Mouse (Mus musculus): ENCODE data around the gene Itpkb. TPM values are rescaled to one million over a fixed set of nuclear protein-coding genes. Genes with fewer than 3 reads are reported as not detected.

Gene Itpkb
- polyA plus RNA-seq, 1 experiment from 2014 or later, result 2.3 TPM

DNA sequence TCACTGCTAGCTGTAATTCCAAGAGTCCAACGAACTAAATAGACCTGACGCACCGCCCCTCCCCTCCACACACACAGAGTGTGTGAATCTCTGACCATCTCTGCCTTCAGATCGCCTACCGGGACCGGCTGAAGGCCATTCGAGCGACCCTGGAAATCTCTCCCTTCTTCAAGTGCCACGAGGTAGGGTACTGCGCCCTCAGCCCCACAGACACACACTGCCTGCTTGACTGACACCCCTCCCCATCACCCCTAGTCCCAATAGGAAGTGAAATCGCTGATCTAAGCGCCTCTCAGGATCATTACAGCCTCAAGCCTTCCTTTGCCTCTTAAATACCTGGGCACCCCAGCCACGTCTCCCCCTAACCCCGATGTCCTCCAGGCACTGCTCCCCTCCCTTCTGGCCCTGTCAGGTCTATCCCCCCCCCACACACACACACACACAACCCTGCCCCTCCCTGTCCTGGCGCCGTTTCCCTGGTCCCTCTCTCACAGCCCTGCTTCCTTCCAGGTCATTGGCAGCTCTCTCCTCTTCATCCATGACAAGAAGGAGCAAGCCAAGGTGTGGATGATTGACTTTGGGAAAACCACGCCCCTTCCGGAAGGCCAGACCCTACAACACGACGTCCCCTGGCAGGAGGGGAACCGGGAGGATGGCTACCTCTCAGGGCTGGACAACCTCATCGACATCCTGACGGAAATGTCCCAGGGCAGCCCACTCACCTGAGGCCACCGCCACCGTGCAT, 91.1 kb downstream of the Itpkb start:
- Histone ChIP-seq H3K27ac (no peak overlapping the region), H3K4me3 (no peak overlapping the region), H3K9ac (no peak overlapping the region), H3K4me1 (peaks cover 19% of the 10 kb centered on the region), H3K9me3 (replicated peaks) (no peaks in the 10 kb centered on the region), H3K27me3 (no peaks in the 10 kb centered on the region), H3K4me2 (peak overlapping the region; percentile 15; the same call in 1 of the 2 replicates), H3K36me3 (ENCODE audit: poor library complexity, severe bottlenecking) (no peaks in the 10 kb centered on the region)
- ATAC-seq, result peak; percentile 25
- WGBS, result 55% methylated on average over 25 of the region's 25 CpGs

DNA sequence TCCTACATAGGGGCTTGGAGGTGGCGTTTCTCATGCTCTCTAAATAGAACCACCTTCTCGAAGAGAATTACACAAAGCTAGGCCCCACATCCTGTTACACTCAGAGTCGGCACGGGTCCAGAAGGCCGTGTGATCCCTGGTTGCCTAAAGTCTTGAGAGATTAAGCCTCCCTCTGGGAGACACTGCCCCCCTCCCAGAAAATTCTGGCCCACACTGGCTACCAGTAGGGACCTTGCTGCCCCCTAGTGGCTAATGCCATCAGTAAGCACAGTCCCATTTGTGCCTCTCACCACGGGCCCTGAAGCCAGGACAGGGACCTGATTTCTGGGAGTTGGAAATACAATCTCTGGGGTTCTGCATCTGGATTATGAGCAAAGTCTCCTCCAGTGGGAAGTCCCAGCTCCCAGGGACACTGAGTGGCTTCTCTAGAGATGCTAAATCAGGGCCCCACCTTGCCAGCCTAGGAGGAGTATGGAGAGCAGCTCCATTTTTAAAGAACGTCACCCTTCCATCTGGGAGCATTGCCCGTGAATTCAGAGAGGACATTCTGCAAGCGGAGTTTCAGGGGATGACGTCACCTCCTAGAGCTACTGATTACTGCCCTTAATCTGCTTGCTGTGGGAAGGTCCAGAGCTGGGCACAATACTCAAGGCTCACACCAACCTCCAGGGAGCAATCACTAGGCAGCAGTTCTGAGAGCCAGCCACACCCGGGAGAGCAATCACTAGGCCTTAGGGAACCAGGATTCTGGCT, 92.0 kb downstream of the Itpkb start:
- ATAC-seq, result peak; percentile 50; the same call in 1 of the 2 replicates
- Histone ChIP-seq H3K36me3 (ENCODE audit: poor library complexity, severe bottlenecking) (no peaks in the 10 kb centered on the region), H3K4me1 (peaks cover 19% of the 10 kb centered on the region), H3K27me3 (no peaks in the 10 kb centered on the region), H3K9me3 (replicated peaks) (no peaks in the 10 kb centered on the region), H3K9ac (no peak overlapping the region), H3K4me2 (peak overlapping the region; percentile 15; the same call in 1 of the 2 replicates), H3K27ac (no peak overlapping the region), H3K4me3 (no peak overlapping the region)
- 15% methylated on average over 11 of the region's 11 CpGs for WGBS

DNA sequence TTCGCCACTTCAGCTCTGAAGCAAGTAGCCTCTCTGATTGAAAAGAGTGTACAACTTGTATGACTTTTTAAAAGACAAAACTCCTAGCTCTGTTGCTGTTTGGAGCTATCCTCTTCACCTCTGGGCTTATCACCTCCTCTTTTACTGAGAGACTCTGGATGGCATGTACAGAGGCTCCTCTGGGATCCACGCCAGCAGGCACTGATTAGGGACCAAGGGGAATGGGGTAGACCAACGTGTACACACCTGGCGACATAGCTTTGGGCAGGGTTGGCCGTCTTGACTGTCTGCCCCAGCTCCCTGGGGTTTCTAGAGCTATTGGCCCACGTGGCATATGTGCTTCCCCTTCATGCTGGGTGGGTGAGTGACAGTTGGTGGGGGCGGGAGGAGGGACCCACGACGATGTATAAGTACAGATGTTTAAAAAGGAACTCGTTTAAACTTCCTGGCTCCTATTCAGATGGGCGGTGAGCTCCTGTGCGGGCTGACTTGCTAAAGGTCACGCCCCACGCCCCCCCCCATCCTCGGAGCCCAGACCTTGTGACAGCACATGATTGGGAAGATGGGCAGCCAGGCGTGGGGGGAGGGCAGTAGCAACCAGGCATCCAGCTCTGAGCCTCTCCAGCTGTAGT, 92.8 kb downstream of the Itpkb start:
- no peak overlapping the region for H3K27ac ChIP-seq
- no peak overlapping the region for H3K9ac ChIP-seq
- no peak overlapping the region for H3K4me3 ChIP-seq
- peaks cover 22% of the 10 kb centered on the region for H3K4me1 ChIP-seq
- 54% methylated on average over 16 of the region's 16 CpGs for WGBS
- no peaks in the 10 kb centered on the region for H3K27me3 ChIP-seq
- no peaks in the 10 kb centered on the region for H3K9me3 ChIP-seq (replicated peaks)
- ATAC-seq, result no peak
- H3K36me3 ChIP-seq (ENCODE audit: poor library complexity, severe bottlenecking), result no peaks in the 10 kb centered on the region
- no peak overlapping the region for H3K4me2 ChIP-seq

GRCm38 (mm10) chr1:180423931-180424330, 93.6 kb downstream of the Itpkb start:
- Histone ChIP-seq H3K9ac (no peak overlapping the region), H3K27me3 (no peaks in the 10 kb centered on the region), H3K9me3 (replicated peaks) (no peaks in the 10 kb centered on the region), H3K27ac (no peak overlapping the region), H3K4me2 (no peak overlapping the region), H3K36me3 (ENCODE audit: poor library complexity, severe bottlenecking) (no peaks in the 10 kb centered on the region), H3K4me1 (peaks cover 24% of the 10 kb centered on the region), H3K4me3 (no peak overlapping the region)
- WGBS, result 79% methylated on average over 3 of the region's 3 CpGs
- no peak for ATAC-seq

GRCm38 (mm10) chr1:180426405-180426804, 96.1 kb downstream of the Itpkb start:
- Histone ChIP-seq H3K4me1 (peaks cover 15% of the 10 kb centered on the region; the same call in 1 of the 2 replicates), H3K4me3 (no peak overlapping the region), H3K9ac (no peak overlapping the region), H3K27me3 (no peaks in the 10 kb centered on the region), H3K36me3 (ENCODE audit: poor library complexity, severe bottlenecking) (no peaks in the 10 kb centered on the region), H3K4me2 (no peak overlapping the region), H3K27ac (no peak overlapping the region), H3K9me3 (replicated peaks) (no peaks in the 10 kb centered on the region)
- WGBS, result 87% methylated on average over 6 of the region's 6 CpGs
- ATAC-seq, result no peak

- 59% methylated on average over 10 of the region's 10 CpGs for WGBS
- H3K27ac ChIP-seq, result no peak overlapping the region
- no peak overlapping the region for H3K4me2 ChIP-seq
- H3K9ac ChIP-seq, result no peak overlapping the region
- ATAC-seq, result 0 out of 2 replicates have a peak, but pooled peaks have one; percentile 6
- no peak overlapping the region for H3K4me3 ChIP-seq
- peaks cover 10% of the 10 kb centered on the region for H3K4me1 ChIP-seq
- no peaks in the 10 kb centered on the region for H3K9me3 ChIP-seq (replicated peaks)
- H3K36me3 ChIP-seq (ENCODE audit: poor library complexity, severe bottlenecking), result no peaks in the 10 kb centered on the region
- no peaks in the 10 kb centered on the region for H3K27me3 ChIP-seq
Measured at GRCm38 (mm10) chr1:180427685-180428084, 97.4 kb downstream of the Itpkb start.

- no peaks in the 10 kb centered on the region for H3K36me3 ChIP-seq (ENCODE audit: poor library complexity, severe bottlenecking)
- no peak overlapping the region for H3K4me3 ChIP-seq
- no peak overlapping the region for H3K27ac ChIP-seq
- whole genome bisulfite sequencing, result 36% methylated on average over 9 of the region's 9 CpGs
- no peaks in the 10 kb centered on the region for H3K27me3 ChIP-seq
- no peak overlapping the region for H3K9ac ChIP-seq
- ATAC-seq, result no peak
- peaks cover 10% of the 10 kb centered on the region for H3K4me1 ChIP-seq
- H3K9me3 ChIP-seq (replicated peaks), result no peaks in the 10 kb centered on the region
- no peak overlapping the region for H3K4me2 ChIP-seq
Measured at GRCm38 (mm10) chr1:180428101-180428712, 97.9 kb downstream of the Itpkb start.

DNA sequence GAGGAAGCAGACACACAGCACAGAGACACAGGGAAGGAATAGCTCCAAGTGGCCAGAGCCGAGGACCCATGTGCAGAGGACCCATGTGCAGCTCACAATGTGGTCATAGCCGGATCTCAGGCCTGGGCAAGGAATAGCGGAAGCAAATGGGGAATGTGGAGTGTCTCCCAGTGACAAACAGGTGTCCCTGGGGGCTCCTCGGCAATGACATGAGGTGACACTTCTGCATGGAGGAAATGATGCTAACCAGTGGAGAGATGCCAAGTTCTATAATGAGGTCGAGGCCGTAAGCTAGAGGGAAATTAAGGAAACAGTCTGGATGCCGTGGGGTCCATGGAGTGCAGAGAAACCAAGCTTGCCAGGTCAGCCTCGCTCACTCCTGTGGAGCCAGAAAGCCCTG, 98.6 kb downstream of the Itpkb start:
- Histone ChIP-seq H3K9ac (no peak overlapping the region), H3K27ac (no peak overlapping the region), H3K4me1 (peaks cover 17% of the 10 kb centered on the region), H3K27me3 (no peaks in the 10 kb centered on the region), H3K9me3 (replicated peaks) (no peaks in the 10 kb centered on the region), H3K4me3 (no peak overlapping the region), H3K4me2 (no peak overlapping the region), H3K36me3 (ENCODE audit: poor library complexity, severe bottlenecking) (no peaks in the 10 kb centered on the region)
- no peak for ATAC-seq
- whole genome bisulfite sequencing, result 84% methylated on average over 8 of the region's 8 CpGs

- WGBS, result 84% methylated on average over 5 of the region's 5 CpGs
- H3K4me1 ChIP-seq, result peaks cover 24% of the 10 kb centered on the region
- no peak for ATAC-seq
- no peaks in the 10 kb centered on the region for H3K9me3 ChIP-seq (replicated peaks)
- no peak overlapping the region for H3K4me3 ChIP-seq
- H3K27ac ChIP-seq, result no peak overlapping the region
- H3K4me2 ChIP-seq, result no peak overlapping the region
- H3K27me3 ChIP-seq, result no peaks in the 10 kb centered on the region
- H3K36me3 ChIP-seq (ENCODE audit: poor library complexity, severe bottlenecking), result no peaks in the 10 kb centered on the region
- no peak overlapping the region for H3K9ac ChIP-seq
Measured at GRCm38 (mm10) chr1:180429819-180430218, 99.5 kb downstream of the Itpkb start.

DNA sequence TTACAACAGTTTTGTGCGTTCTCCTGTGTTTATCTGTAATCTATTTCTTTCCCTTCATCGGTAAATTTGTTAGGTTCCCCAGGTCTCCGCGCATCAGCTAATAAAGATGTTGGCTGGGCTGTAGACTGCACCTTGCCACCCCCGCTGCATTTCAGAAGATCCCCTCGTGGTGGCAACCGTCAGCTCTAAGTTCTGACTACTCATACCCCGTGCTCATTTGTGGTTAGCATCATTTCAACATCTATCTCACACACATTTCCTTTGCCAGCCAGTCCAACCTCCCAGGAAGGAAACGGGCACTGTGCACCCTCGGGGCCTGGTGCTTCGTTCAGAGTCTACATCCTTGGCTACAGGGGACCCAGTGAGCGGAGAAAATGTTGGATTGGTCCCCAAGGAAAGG, 101.5 kb downstream of the Itpkb start:
- Histone ChIP-seq H3K4me2 (no peak overlapping the region), H3K9me3 (replicated peaks) (no peaks in the 10 kb centered on the region), H3K27ac (no peak overlapping the region), H3K4me1 (peaks cover 26% of the 10 kb centered on the region), H3K9ac (no peak overlapping the region), H3K36me3 (ENCODE audit: poor library complexity, severe bottlenecking) (no peaks in the 10 kb centered on the region), H3K4me3 (no peak overlapping the region), H3K27me3 (no peaks in the 10 kb centered on the region)
- 75% methylated on average over 12 of the region's 12 CpGs for WGBS
- no peak for ATAC-seq

DNA sequence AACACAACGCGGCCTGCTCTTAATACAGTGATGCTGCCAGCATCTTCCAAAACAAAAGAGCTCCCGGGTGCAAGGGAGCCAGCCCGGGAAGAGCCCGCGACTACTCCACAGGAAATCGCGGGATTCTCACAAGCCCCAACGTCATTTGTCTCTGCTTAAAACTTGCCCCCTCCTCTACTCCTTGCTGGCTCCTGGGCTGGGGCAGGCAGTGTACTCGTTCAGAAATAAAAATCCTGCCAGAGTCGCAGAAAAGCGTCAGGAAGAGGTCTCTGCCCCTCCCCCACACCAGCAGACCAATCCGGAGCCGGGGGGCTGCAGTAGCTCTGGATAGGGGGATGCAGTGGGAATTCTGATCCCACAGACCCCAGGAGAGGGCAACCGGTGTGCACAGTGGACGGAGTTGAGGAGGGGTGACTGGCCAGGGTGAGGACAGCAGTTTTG, 102.8 kb downstream of the Itpkb start:
- Histone ChIP-seq H3K36me3 (ENCODE audit: poor library complexity, severe bottlenecking) (no peaks in the 10 kb centered on the region), H3K9ac (peak overlapping the region; percentile 68), H3K4me1 (peaks cover 23% of the 10 kb centered on the region), H3K4me3 (peak overlapping the region; percentile 40), H3K4me2 (peak overlapping the region; percentile 68), H3K9me3 (replicated peaks) (no peaks in the 10 kb centered on the region), H3K27ac (peak overlapping the region; percentile 57), H3K27me3 (no peaks in the 10 kb centered on the region)
- ATAC-seq, result peak; percentile 54
- 1% methylated on average over 16 of the region's 16 CpGs for WGBS

All from forebrain, embryonic 13.5 days (tissue).